Mouse (Mus musculus) midbrain, embryonic 15.5 days (tissue): ENCODE measurements around the gene Ttc38. TPM values are rescaled to one million over a fixed set of nuclear protein-coding genes. Genes with fewer than 3 reads are reported as not detected.

Experiments used
- ATAC-seq: fragments of 200-750 bp; cut with Nextera tagmentation; replicated peaks from 2 replicates; pipeline ENCODE4 v1.8.0; 2017; ENCODE audit warnings: moderate TSS enrichment
- H3K27ac ChIP-seq: fragments of 300-500 bp; sonication (generic); 2 replicates; pipeline ENCODE4 v1.5.1; 2015; ENCODE audit warnings: mild to moderate bottlenecking, inconsistent platforms
- H3K27me3 ChIP-seq: fragments of 300-500 bp; sonication (generic); replicated peaks from 2 replicates; pipeline ENCODE4 v1.6.1; 2015; ENCODE audit warnings: inconsistent platforms
- H3K36me3 ChIP-seq: fragments of 300-500 bp; sonication (generic); replicated peaks from 2 replicates; pipeline ENCODE4 v1.6.1; 2015; ENCODE audit warnings: inconsistent platforms
- H3K4me1 ChIP-seq: fragments of 300-500 bp; sonication (generic); 2 replicates; pipeline ENCODE4 v1.6.1; 2015; ENCODE audit warnings: inconsistent platforms
- H3K4me2 ChIP-seq: fragments of 300-500 bp; sonication (generic); 2 replicates; pipeline ENCODE4 v1.6.1; 2015; ENCODE audit warnings: inconsistent platforms, mild to moderate bottlenecking, moderate library complexity
- H3K4me3 ChIP-seq: fragments of 300-500 bp; sonication (generic); 2 replicates; pipeline ENCODE4 v1.5.1; 2015; ENCODE audit warnings: mild to moderate bottlenecking, inconsistent platforms
- H3K9ac ChIP-seq: fragments of 300-500 bp; sonication (generic); 2 replicates; pipeline ENCODE4 v1.6.1; 2015; ENCODE audit warnings: mild to moderate bottlenecking, inconsistent platforms
- H3K9me3 ChIP-seq: fragments of 300-500 bp; sonication (generic); 2 replicates; pipeline ENCODE4 v1.6.1; 2016; ENCODE audit warnings: inconsistent platforms
- WGBS: fragments of 180-500 bp; shearing (Covaris S2); methylation state at CpG from one replicate; pipeline ENCODE4 v1.1.7; 2015; ENCODE audit warnings: mixed read lengths; 5-methylcytosine and 5-hydroxymethylcytosine counted together
- polyA plus RNA-seq: library from polyadenylated mRNA; unstranded; fragments of >200 nt; fragmentation: Nextera tagmentation; extraction: Ambion mirVana; gene quantifications from 2 replicates; pipeline ENCODE4 v1.2.1, GENCODE M21; 2015

Gene Ttc38
- polyA plus RNA-seq, 1 experiment from 2014 or later = 3.3 TPM

GRCm38 (mm10) chr15:85902505-85902904 lies 70.4 kb downstream of the Ttc38 start:
- 0 out of 2 replicates have a peak, but pooled peaks cover 2% of the 10 kb centered on the region for H3K36me3 ChIP-seq
- no peak overlapping the region for H3K9ac ChIP-seq
- no peaks in the 10 kb centered on the region for H3K4me1 ChIP-seq
- ATAC-seq = no peak
- no peak overlapping the region for H3K27ac ChIP-seq
- H3K4me3 ChIP-seq = no peak overlapping the region
- WGBS = 90% methylated on average over 10 of the region's 10 CpGs
- H3K27me3 ChIP-seq = no peaks in the 10 kb centered on the region
- no peak overlapping the region for H3K4me2 ChIP-seq
- no peaks in the 10 kb centered on the region for H3K9me3 ChIP-seq

GRCm38 (mm10) chr15:85903826-85904225 lies 71.7 kb downstream of the Ttc38 start:
- no peak for ATAC-seq
- Histone ChIP-seq H3K36me3 (no peaks in the 10 kb centered on the region), H3K27me3 (no peaks in the 10 kb centered on the region), H3K4me3 (no peak overlapping the region), H3K9me3 (no peaks in the 10 kb centered on the region), H3K4me1 (no peaks in the 10 kb centered on the region), H3K27ac (no peak overlapping the region), H3K9ac (no peak overlapping the region), H3K4me2 (no peak overlapping the region)
- WGBS = 71% methylated on average over 8 of the region's 8 CpGs

Other genes starting within 250 kb of the Ttc38 start
- gene Wnt7b, start 249.8 kb upstream of the Ttc38 start, polyA plus RNA-seq = 33.2 and 35.0 TPM in 2 replicates
- gene Ppara, start 97.3 kb upstream of the Ttc38 start, polyA plus RNA-seq = 1.3 and 2.2 TPM in 2 replicates
- gene Cdpf1, start 20.6 kb upstream of the Ttc38 start, polyA plus RNA-seq = 21.3 and 25.6 TPM in 2 replicates
- gene Pkdrej, start 10.6 kb upstream of the Ttc38 start, polyA plus RNA-seq = 0.05 and 0.10 TPM in 2 replicates
- gene Gtse1, start 27.4 kb downstream of the Ttc38 start, polyA plus RNA-seq = 4.2 and 5.3 TPM in 2 replicates
- gene Trmu, start 47.0 kb downstream of the Ttc38 start, polyA plus RNA-seq = 58.8 and 63.4 TPM in 2 replicates
- 1.6 and 2.2 TPM in 2 replicates for gene Celsr1, start 201.5 kb downstream of the Ttc38 start, polyA plus RNA-seq
- 41.0 and 41.7 TPM in 2 replicates for gene Gramd4, start 225.4 kb downstream of the Ttc38 start, polyA plus RNA-seq